Mouse (Mus musculus): ENCODE measurements at regions not wholly inside any gene's neighbourhood (a gene's known extent, or its start where the extent isn't known, plus 50 kb on each side); places are given as distances from the start of the nearest gene placed in this dataset.

DNA sequence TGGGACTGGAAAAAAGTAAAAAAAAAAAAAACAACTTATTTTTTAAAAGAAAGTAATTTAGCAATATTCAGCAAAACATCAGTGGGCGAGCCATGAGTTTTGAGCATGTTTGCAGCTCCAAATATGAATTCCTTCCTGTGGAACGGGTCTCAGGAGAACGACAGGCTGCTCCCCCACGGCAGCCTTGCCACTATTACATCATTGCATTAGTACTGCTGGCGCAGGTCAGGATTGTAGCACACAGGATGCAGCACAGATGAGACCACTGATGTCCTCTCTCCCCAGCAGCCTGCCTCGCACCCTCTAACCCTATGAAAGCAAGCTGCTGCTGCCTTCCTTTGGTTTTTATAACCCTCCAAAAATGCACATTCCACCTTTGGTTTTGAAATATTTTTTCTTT is 121.7 kb downstream of the Chic2 start:
- no peak for DNase-seq (ENCODE audit: low read depth)
- no peak for TF ChIP-seq POLR2A (IDR thresholded peaks at IDR 0.05; ENCODE audit: borderline replicate concordance, extremely low read depth, insufficient read depth, insufficient read length, poor library complexity, severe bottlenecking)
- no peak for TF ChIP-seq CTCF (IDR thresholded peaks at IDR 0.05; ENCODE audit: borderline replicate concordance, extremely low read depth, insufficient read depth, insufficient read length)

DNA sequence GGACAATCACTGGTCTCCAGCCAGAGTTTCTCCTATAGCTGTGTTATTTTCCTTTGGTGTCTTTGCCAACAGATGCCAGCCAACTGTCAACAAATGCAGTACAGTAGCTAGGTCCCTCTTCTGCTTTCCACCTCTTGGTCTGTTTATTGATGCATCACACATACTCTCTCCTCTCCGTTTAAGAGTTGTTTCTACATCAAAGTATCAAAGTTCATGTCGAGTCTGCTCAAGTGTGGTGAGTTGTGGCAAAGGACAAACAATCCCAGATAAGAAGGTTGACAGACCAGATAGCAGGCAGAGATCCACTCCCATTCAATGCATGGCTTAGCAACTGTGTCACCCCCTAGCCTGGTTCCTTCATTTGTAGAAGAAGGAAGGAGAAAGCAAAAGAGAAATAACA is 123.6 kb downstream of the Chic2 start:
- TF ChIP-seq CTCF (IDR thresholded peaks at IDR 0.05; ENCODE audit: borderline replicate concordance, extremely low read depth, insufficient read depth, insufficient read length): no peak
- no peak for TF ChIP-seq POLR2A (IDR thresholded peaks at IDR 0.05; ENCODE audit: borderline replicate concordance, extremely low read depth, insufficient read depth, insufficient read length, poor library complexity, severe bottlenecking)
- DNase-seq (ENCODE audit: low read depth): no peak

DNA sequence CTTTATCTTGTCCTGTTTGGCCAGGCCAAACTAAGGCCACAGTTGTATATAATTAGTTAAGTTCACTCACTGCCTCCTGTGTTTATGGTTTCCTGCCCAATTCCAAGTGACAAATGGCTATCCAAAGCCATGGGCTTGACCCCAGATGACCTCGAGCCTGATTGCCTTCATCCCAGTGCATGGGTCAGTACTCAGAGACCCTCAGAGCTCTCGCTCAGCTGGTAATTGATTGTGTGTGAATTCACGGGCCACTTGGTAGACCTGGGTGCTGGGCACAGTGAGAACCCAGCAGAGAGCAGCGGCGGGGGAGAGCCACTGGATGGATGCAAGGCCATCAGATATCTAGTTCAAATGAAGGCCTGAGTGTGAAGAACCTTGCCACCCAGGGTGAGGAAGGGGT is 124.1 kb downstream of the Chic2 start:
- no peak for TF ChIP-seq POLR2A (IDR thresholded peaks at IDR 0.05; ENCODE audit: borderline replicate concordance, extremely low read depth, insufficient read depth, insufficient read length, poor library complexity, severe bottlenecking)
- TF ChIP-seq CTCF (IDR thresholded peaks at IDR 0.05; ENCODE audit: borderline replicate concordance, extremely low read depth, insufficient read depth, insufficient read length): no peak
- DNase-seq (ENCODE audit: low read depth): no peak

- DNase-seq (ENCODE audit: low read depth): no peak
- TF ChIP-seq CTCF (IDR thresholded peaks at IDR 0.05; ENCODE audit: borderline replicate concordance, extremely low read depth, insufficient read depth, insufficient read length): no peak
These were observed 139.0 kb downstream of the Chic2 start for GRCm38 (mm10) chr5:74905504-74906061.

DNA sequence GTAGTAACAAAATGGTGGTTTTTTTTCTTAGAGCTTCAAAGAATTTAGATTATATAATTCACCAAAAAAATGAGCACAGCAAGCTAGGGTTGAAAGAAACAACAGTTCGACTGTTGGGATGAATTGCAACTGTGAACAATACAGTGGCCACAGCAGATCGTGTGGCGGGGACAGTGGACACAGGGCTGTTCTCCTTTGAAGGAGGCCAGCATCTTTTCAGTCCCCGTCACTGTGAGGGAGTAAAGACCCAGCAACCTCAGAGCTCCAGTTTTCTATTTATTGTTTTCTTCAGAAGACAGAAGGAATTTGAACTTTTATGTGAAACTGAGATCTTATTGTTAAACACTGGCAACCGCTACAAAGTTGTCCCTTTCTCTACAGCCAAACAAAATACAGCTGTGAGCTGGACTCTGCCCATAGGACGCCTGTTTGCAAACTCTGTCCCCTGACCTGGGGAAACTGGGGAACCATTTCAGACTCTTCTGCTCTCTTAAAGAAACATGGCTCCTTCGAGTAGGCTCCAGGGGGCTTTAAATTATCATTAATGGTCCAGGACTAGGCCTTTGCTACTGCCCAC is 139.6 kb downstream of the Chic2 start:
- TF ChIP-seq POLR2A (IDR thresholded peaks at IDR 0.05; ENCODE audit: borderline replicate concordance, extremely low read depth, insufficient read depth, insufficient read length, poor library complexity, severe bottlenecking): no peak
- TF ChIP-seq CTCF (IDR thresholded peaks at IDR 0.05; ENCODE audit: borderline replicate concordance, extremely low read depth, insufficient read depth, insufficient read length): no peak
- no peak for DNase-seq (ENCODE audit: low read depth)

- DNase-seq (ENCODE audit: low read depth): no peak
- peak; percentile 32; the same call in 1 of the 2 replicates for TF ChIP-seq CTCF (IDR thresholded peaks at IDR 0.05; ENCODE audit: borderline replicate concordance, extremely low read depth, insufficient read depth, insufficient read length)
- no peak for TF ChIP-seq POLR2A (IDR thresholded peaks at IDR 0.05; ENCODE audit: borderline replicate concordance, extremely low read depth, insufficient read depth, insufficient read length, poor library complexity, severe bottlenecking)
These were observed 140.2 kb downstream of the Chic2 start for GRCm38 (mm10) chr5:74904327-74904726.

DNA sequence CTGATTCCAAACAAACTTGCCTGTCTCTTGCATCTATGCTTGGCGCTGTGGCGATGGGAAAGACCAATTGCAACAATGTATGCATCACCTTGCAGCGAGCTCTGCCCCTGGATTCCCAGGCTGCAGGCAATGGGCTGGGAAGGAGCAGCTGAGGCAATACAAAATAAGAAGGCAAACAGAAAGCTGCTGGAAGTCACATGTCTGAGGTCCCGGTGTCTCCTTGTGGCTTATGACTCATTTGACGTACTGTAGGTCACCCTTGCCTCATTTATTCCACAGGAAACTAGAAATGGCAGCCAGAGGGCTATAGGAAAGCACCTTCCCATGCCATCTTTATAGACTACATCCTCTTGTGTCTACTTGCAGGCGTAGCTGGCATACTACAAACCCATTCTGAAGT is 140.9 kb downstream of the Chic2 start:
- no peak for DNase-seq (ENCODE audit: low read depth)

DNA sequence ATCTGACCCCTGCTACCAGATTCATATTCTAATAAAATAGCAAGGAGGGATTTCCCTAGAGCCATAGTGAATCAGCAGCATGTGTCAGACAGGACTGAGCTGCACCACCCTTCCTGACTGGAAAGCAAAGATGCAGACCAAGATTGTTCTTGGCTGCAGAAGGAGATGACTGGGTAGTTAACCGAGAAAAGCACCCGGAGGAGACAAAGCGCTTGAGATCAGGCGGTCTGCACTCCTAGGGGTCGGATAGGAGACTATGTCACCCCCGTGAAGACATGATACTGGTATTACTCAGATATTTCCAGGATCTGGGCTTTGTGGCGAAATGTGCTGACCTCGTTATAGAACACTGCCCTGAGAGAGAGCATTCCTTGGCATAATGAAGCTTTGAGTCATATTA is 147.4 kb downstream of the Chic2 start:
- TF ChIP-seq POLR2A (IDR thresholded peaks at IDR 0.05; ENCODE audit: borderline replicate concordance, extremely low read depth, insufficient read depth, insufficient read length, poor library complexity, severe bottlenecking): no peak
- no peak for TF ChIP-seq CTCF (IDR thresholded peaks at IDR 0.05; ENCODE audit: borderline replicate concordance, extremely low read depth, insufficient read depth, insufficient read length)
- DNase-seq (ENCODE audit: low read depth): no peak

More for the DNA sequence above, 140.9 kb downstream of the Chic2 start:
- TF ChIP-seq CTCF (IDR thresholded peaks at IDR 0.05; ENCODE audit: borderline replicate concordance, extremely low read depth, insufficient read depth, insufficient read length) (no peak), POLR2A (IDR thresholded peaks at IDR 0.05; ENCODE audit: borderline replicate concordance, extremely low read depth, insufficient read depth, insufficient read length, poor library complexity, severe bottlenecking) (no peak)

DNA sequence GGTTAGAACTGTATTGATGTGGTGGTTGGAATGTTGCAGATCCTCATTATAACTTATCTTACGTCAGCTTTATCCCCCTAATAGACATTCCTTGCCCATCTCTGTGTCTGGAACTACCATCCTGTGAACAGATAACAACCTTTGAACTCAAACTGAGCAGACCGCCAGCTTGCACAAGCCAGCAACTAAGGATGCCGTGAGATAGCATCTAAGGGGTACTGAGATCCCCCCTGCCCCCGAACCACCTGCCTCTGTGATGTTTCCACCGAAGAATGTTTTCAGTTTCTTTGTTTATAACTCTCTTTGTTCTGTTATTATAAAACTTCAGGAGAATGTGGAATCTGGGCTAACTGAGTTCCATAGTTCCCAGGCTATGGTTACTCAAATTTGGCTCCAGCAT is 151.3 kb downstream of the Chic2 start:
- no peak for TF ChIP-seq CTCF (IDR thresholded peaks at IDR 0.05; ENCODE audit: borderline replicate concordance, extremely low read depth, insufficient read depth, insufficient read length)
- TF ChIP-seq POLR2A (IDR thresholded peaks at IDR 0.05; ENCODE audit: borderline replicate concordance, extremely low read depth, insufficient read depth, insufficient read length, poor library complexity, severe bottlenecking): no peak
- DNase-seq (ENCODE audit: low read depth): no peak

DNA sequence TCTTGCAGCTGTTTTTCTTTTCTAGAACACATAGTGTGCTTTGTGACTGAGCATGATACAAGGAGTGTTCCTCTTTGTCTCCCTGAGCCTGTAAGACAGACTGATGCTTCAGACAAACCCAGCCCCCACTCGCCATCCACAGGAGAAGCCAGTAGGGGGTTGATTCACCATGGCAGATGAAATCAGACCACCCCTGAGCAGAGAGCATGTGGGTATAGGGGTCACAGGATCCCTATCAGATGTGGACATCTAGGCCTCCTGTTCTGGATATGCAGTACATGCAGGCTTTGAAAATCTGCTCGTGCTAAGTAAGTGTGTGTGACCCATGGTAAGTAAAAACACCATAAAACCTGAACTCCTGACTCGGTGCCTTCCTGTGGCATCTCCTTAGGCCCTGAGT is 153.0 kb downstream of the Chic2 start:
- TF ChIP-seq CTCF (IDR thresholded peaks at IDR 0.05; ENCODE audit: borderline replicate concordance, extremely low read depth, insufficient read depth, insufficient read length) (no peak), POLR2A (IDR thresholded peaks at IDR 0.05; ENCODE audit: borderline replicate concordance, extremely low read depth, insufficient read depth, insufficient read length, poor library complexity, severe bottlenecking) (no peak)
- DNase-seq (ENCODE audit: low read depth): no peak

DNA sequence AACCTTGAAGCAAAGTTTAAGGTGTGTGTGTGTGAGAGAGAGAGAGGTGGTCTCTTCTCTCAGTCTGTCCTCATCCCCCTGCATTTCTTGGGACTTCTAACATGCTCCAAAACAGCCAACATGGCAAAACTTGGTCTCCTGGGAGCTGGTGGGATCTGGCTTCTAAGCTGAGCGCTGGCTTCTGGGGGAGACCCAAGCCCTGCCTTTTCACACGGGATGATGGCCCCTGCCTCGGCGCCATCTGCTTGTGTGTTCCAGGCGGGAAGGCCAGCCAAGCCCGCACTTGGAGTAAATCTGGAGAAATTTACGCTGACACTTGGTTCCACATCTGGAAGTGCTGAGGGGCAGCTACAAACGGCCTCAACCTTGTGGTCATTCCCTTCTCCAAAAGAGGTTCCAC is 155.6 kb downstream of the Chic2 start:
- no peak for DNase-seq (ENCODE audit: low read depth)
- TF ChIP-seq POLR2A (IDR thresholded peaks at IDR 0.05; ENCODE audit: borderline replicate concordance, extremely low read depth, insufficient read depth, insufficient read length, poor library complexity, severe bottlenecking): no peak
- TF ChIP-seq CTCF (IDR thresholded peaks at IDR 0.05; ENCODE audit: borderline replicate concordance, extremely low read depth, insufficient read depth, insufficient read length): no peak

GRCm38 (mm10) chr5:74885958-74886357 is 158.6 kb downstream of the Chic2 start:
- no peak for DNase-seq (ENCODE audit: low read depth)

More at GRCm38 (mm10) chr5:74885958-74886357, 158.6 kb downstream of the Chic2 start:
- TF ChIP-seq POLR2A (IDR thresholded peaks at IDR 0.05; ENCODE audit: borderline replicate concordance, extremely low read depth, insufficient read depth, insufficient read length, poor library complexity, severe bottlenecking) (no peak), CTCF (IDR thresholded peaks at IDR 0.05; ENCODE audit: borderline replicate concordance, extremely low read depth, insufficient read depth, insufficient read length) (no peak)
